Mouse (Mus musculus): ENCODE measurements around the gene Eif3i.
A peak's percentile ranks its signal among the peaks of the same experiment; 100 is the strongest.

The Eif3i gene

GRCm38 (mm10) chr4:129618786-129619691, 18.6 kb upstream of the Eif3i start, which contains the start of gene Iqcc:
Iqcc (minus strand) TSS chr4:129619099.
- DNase-seq (ENCODE audit: low read depth) = peak; percentile 82

- DNase-seq (ENCODE audit: low read depth) = no peak
Observed at GRCm38 (mm10) chr4:129618031-129618430, 17.6 kb upstream of the Eif3i start.

- no peak for DNase-seq (ENCODE audit: low read depth)
Observed at GRCm38 (mm10) chr4:129617121-129617641, 16.7 kb upstream of the Eif3i start.

GRCm38 (mm10) chr4:129616631-129617030, 16.2 kb upstream of the Eif3i start:
- no peak for DNase-seq (ENCODE audit: low read depth)

- DNase-seq (ENCODE audit: low read depth) = no peak
Observed at GRCm38 (mm10) chr4:129615801-129616290, 15.4 kb upstream of the Eif3i start.

- no peak for DNase-seq (ENCODE audit: low read depth)
Observed at GRCm38 (mm10) chr4:129614093-129614492, 13.6 kb upstream of the Eif3i start, which contains the start of gene Dcdc2b. Dcdc2b (minus strand) TSS chr4:129614257.

- no peak for DNase-seq (ENCODE audit: low read depth)
Observed at GRCm38 (mm10) chr4:129610472-129610871, 10.0 kb upstream of the Eif3i start.

GRCm38 (mm10) chr4:129610026-129610425, 9.6 kb upstream of the Eif3i start:
- DNase-seq (ENCODE audit: low read depth) = no peak

GRCm38 (mm10) chr4:129609139-129609631, 8.7 kb upstream of the Eif3i start:
- DNase-seq (ENCODE audit: low read depth) = no peak

- DNase-seq (ENCODE audit: low read depth) = peak; percentile 49
Observed at GRCm38 (mm10) chr4:129608426-129609025, 8.1 kb upstream of the Eif3i start.

GRCm38 (mm10) chr4:129588865-129589264, 11.6 kb downstream of the Eif3i start:
- DNase-seq (ENCODE audit: low read depth) = no peak

GRCm38 (mm10) chr4:129586943-129587342, 13.5 kb downstream of the Eif3i start:
- no peak for DNase-seq (ENCODE audit: low read depth)

GRCm38 (mm10) chr4:129585773-129586172, 14.7 kb downstream of the Eif3i start:
- no peak for DNase-seq (ENCODE audit: low read depth)

- DNase-seq (ENCODE audit: low read depth) = peak; percentile 51
Observed at GRCm38 (mm10) chr4:129584884-129585608, 15.4 kb downstream of the Eif3i start.

- no peak for DNase-seq (ENCODE audit: low read depth)
Observed at GRCm38 (mm10) chr4:129584370-129584769, 16.1 kb downstream of the Eif3i start.

- DNase-seq (ENCODE audit: low read depth) = no peak
Observed at GRCm38 (mm10) chr4:129582251-129582650, 18.2 kb downstream of the Eif3i start.

- no peak for DNase-seq (ENCODE audit: low read depth)
Observed at GRCm38 (mm10) chr4:129580347-129580746, 20.1 kb downstream of the Eif3i start.

GRCm38 (mm10) chr4:129578466-129578865, 22.0 kb downstream of the Eif3i start, which contains the start of gene Fam167b:
Fam167b (minus strand) TSS chr4:129578549.
- no peak for DNase-seq (ENCODE audit: low read depth)

- DNase-seq (ENCODE audit: low read depth) = no peak
Observed at GRCm38 (mm10) chr4:129577688-129578087, 22.8 kb downstream of the Eif3i start.

- DNase-seq (ENCODE audit: low read depth) = no peak
Observed at GRCm38 (mm10) chr4:129576863-129577491, 23.5 kb downstream of the Eif3i start.

- DNase-seq (ENCODE audit: low read depth) = no peak
Observed at GRCm38 (mm10) chr4:129575171-129575844, 25.1 kb downstream of the Eif3i start.
